Mouse (Mus musculus) intestine, embryonic 14.5 days (tissue): ENCODE data around the gene Olfr1042. TPM values are rescaled to one million over a fixed set of nuclear protein-coding genes. Genes with fewer than 3 reads are reported as not detected.

ENCODE experiments used
- ATAC-seq: fragments of 200-750 bp; cut with Nextera tagmentation; replicated peaks from 2 replicates; pipeline ENCODE4 v1.8.0; 2017; ENCODE audit warnings: low read depth, moderate number of reproducible peaks, moderate TSS enrichment, moderate library complexity; ENCODE audit not compliant: low FRiP score, low TSS enrichment
- DNase-seq: peaks from one replicate; pipeline ENCODE4 v3.0.0-alpha.2; 2018; ENCODE audit warnings: low spot score
- H3K27ac ChIP-seq: fragments of 300-500 bp; sonication (generic); 2 replicates; pipeline ENCODE4 v1.5.1; 2014; ENCODE audit warnings: low read depth, mild to moderate bottlenecking, control low read depth
- H3K27me3 ChIP-seq: fragments of 300-500 bp; sonication (generic); replicated peaks from 2 replicates; pipeline ENCODE4 v1.6.1; 2014; ENCODE audit warnings: low read length, control low read depth; ENCODE audit not compliant: control insufficient read depth, insufficient read depth
- H3K36me3 ChIP-seq: fragments of 300-500 bp; sonication (generic); 2 replicates; pipeline ENCODE4 v1.6.1; 2014; ENCODE audit warnings: low read length, control low read depth; ENCODE audit not compliant: control insufficient read depth, insufficient read depth
- H3K4me1 ChIP-seq: fragments of 300-500 bp; sonication (generic); replicated peaks from 2 replicates; pipeline ENCODE4 v1.6.1; 2014; ENCODE audit warnings: low read length, control low read depth, mixed read lengths; ENCODE audit not compliant: control insufficient read depth, insufficient read depth
- H3K4me2 ChIP-seq: fragments of 300-500 bp; sonication (generic); 2 replicates; pipeline ENCODE4 v1.6.1; 2014; ENCODE audit warnings: low read length
- H3K4me3 ChIP-seq: fragments of 300-500 bp; sonication (generic); 2 replicates; pipeline ENCODE4 v1.5.1; 2014; ENCODE audit warnings: low read depth, low read length, control low read depth, mixed read lengths
- H3K9ac ChIP-seq: fragments of 300-500 bp; sonication (generic); 2 replicates; pipeline ENCODE4 v1.6.1; 2014; ENCODE audit warnings: mild to moderate bottlenecking, low read length
- H3K9me3 ChIP-seq: fragments of 300-500 bp; sonication (generic); 2 replicates; pipeline ENCODE4 v1.6.1; 2016; ENCODE audit warnings: low read length, control low read depth; ENCODE audit not compliant: control insufficient read depth
- WGBS: fragments of 180-500 bp; shearing (Covaris S2); extraction: QIAGEN DNeasy Blood & Tissue Kit; methylation state at CpG from one replicate; pipeline ENCODE4 v1.1.7; 2014; 5-methylcytosine and 5-hydroxymethylcytosine counted together
- polyA plus RNA-seq: library from polyadenylated mRNA; unstranded; fragments of >200 nt; fragmentation: Nextera tagmentation; extraction: Ambion mirVana; gene quantifications from 2 replicates; pipeline ENCODE4 v1.2.1, GENCODE M21; 2014

The Olfr1042 gene
- polyA plus RNA-seq, 1 experiment from 2014 or later: not detected

DNA sequence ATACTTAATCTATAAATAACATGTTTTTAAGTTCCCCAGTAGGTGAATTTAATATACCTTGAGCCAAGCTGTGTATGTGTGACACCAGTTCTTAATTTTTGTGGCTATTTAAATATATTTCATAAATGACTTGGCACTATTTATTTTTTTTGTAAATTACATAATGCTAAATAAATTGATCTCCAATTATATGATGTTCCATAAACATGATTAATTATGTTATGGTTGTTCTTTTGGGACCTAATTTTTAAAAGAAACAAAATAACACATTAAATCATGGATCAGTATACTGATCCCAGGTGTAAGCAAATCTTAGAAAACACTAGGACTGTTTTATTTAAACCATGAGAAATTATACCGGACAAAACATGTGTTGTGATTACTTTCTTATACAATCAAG is 25.8 kb downstream of the Olfr1042 start, which contains the start of gene Olfr1039:
Gene Olfr1039, minus strand, starts transcription at position 101 of the 400 bp plus-strand sequence.
- DNase-seq: no peak
- H3K27ac ChIP-seq: no peak within 1 kb of the TSS
- ATAC-seq: no peak
- no peak within 1 kb of the TSS for H3K9ac ChIP-seq
- no peak within 1 kb of the TSS for H3K4me2 ChIP-seq
- H3K4me3 ChIP-seq: no peak within 1 kb of the TSS
- H3K4me1 ChIP-seq: no peaks in the 10 kb centered on the region
- no peaks in the 10 kb centered on the region for H3K27me3 ChIP-seq
- no peaks in the 10 kb centered on the region for H3K36me3 ChIP-seq
- H3K9me3 ChIP-seq: no peaks in the 10 kb centered on the region
- WGBS: 92% methylated on average over 1 of the region's 1 CpGs

Other genes with a start within 250 kb of the Olfr1042 start
- not detected in 2 replicates for gene Olfr1025-ps1, start 246.6 kb downstream of the Olfr1042 start, polyA plus RNA-seq
- gene Olfr1026, start 240.3 kb downstream of the Olfr1042 start, polyA plus RNA-seq: not detected in 2 replicates
- gene Olfr1028, start 211.4 kb downstream of the Olfr1042 start, polyA plus RNA-seq: not detected in 2 replicates
- gene Olfr1029, start 187.9 kb downstream of the Olfr1042 start, polyA plus RNA-seq: not detected in 2 replicates
- not detected in 2 replicates for gene Olfr1030, start 182.6 kb downstream of the Olfr1042 start, polyA plus RNA-seq
- not detected in 2 replicates for gene Olfr1031, start 171.5 kb downstream of the Olfr1042 start, polyA plus RNA-seq
- not detected in 2 replicates for gene Olfr1032, start 156.3 kb downstream of the Olfr1042 start, polyA plus RNA-seq
- gene Olfr1033, start 141.2 kb downstream of the Olfr1042 start, polyA plus RNA-seq: 2.3 and 2.7 TPM in 2 replicates
- 0.07 TPM in 1 of 2 replicates, not detected in the other for gene Olfr1034, start 116.0 kb downstream of the Olfr1042 start, polyA plus RNA-seq
- not detected in 2 replicates for gene Olfr1036, start 87.8 kb downstream of the Olfr1042 start, polyA plus RNA-seq
- gene Olfr1037, start 74.5 kb downstream of the Olfr1042 start, polyA plus RNA-seq: not detected in 2 replicates
- not detected in 2 replicates for gene Olfr1039, start 25.9 kb downstream of the Olfr1042 start, polyA plus RNA-seq
- gene Olfr1040, start 15.1 kb downstream of the Olfr1042 start, polyA plus RNA-seq: not detected in 2 replicates
- not detected in 2 replicates for gene Olfr1043, start 5.7 kb upstream of the Olfr1042 start, polyA plus RNA-seq
- gene Olfr1044, start 16.0 kb upstream of the Olfr1042 start, polyA plus RNA-seq: not detected in 2 replicates
- gene Olfr52, start 23.8 kb upstream of the Olfr1042 start, polyA plus RNA-seq: not detected in 2 replicates
- gene Olfr1045, start 41.2 kb upstream of the Olfr1042 start, polyA plus RNA-seq: not detected in 2 replicates
- not detected in 2 replicates for gene Olfr1046, start 57.5 kb upstream of the Olfr1042 start, polyA plus RNA-seq
- not detected in 2 replicates for gene Olfr1047, start 69.6 kb upstream of the Olfr1042 start, polyA plus RNA-seq
- gene Olfr1048, start 78.5 kb upstream of the Olfr1042 start, polyA plus RNA-seq: not detected in 2 replicates
- gene Olfr1049, start 96.5 kb upstream of the Olfr1042 start, polyA plus RNA-seq: not detected in 2 replicates
- not detected in 2 replicates for gene Olfr1051, start 117.2 kb upstream of the Olfr1042 start, polyA plus RNA-seq
- gene Olfr1052, start 130.6 kb upstream of the Olfr1042 start, polyA plus RNA-seq: not detected in 2 replicates
- not detected in 2 replicates for gene Olfr1053, start 153.4 kb upstream of the Olfr1042 start, polyA plus RNA-seq
- not detected in 2 replicates for gene Olfr1054, start 173.6 kb upstream of the Olfr1042 start, polyA plus RNA-seq
- not detected in 2 replicates for gene Olfr1055, start 188.4 kb upstream of the Olfr1042 start, polyA plus RNA-seq
- not detected in 2 replicates for gene Olfr1056, start 200.6 kb upstream of the Olfr1042 start, polyA plus RNA-seq
- not detected in 2 replicates for gene Olfr1057, start 216.6 kb upstream of the Olfr1042 start, polyA plus RNA-seq
- not detected in 2 replicates for gene Olfr1058, start 226.7 kb upstream of the Olfr1042 start, polyA plus RNA-seq